Mouse (Mus musculus) left cerebral cortex, postnatal 14 days (tissue): ENCODE measurements around the gene Hsd17b12. TPM values are rescaled to one million over a fixed set of nuclear protein-coding genes. Genes with fewer than 3 reads are reported as not detected.

ENCODE experiments used
- DNase-seq, 2 experiments: peaks; one replicate each; pipeline ENCODE4 v3.0.0; 2021 to 2022; ENCODE audit warnings: low spot score in 2 of 2, mixed read lengths in 1 of 2
- intact Hi-C: fragments of 180-260 bp; cut with DNase I; formaldehyde crosslinking; loops from one replicate; pipeline ENCODE4 v1.15.1; 2025
- long read RNA-seq, 2 experiments: library from polyadenylated mRNA; stranded (forward); transcript quantifications; one replicate each; pipeline ENCODE4 v2.0.0; 2021
- total RNA-seq, 2 experiments: library from RNA; stranded (reverse); gene quantifications; 2 replicates each; pipeline ENCODE4 v1.2.3; 2021

Gene Hsd17b12
- total RNA-seq = 10 to 100 TPM; 73.0 to 79.2 TPM
- long read RNA-seq, experiment 1, transcript Hsd17b12-201 (11 exons, 1,902 nt) = major isoform, 60 of 67 reads
- long read RNA-seq, experiment 1, partial matches to known transcripts = 2 of 67 reads
- long read RNA-seq, experiment 1, other reads (novel, unspliced or antisense) = 5 of 67 reads
- long read RNA-seq, experiment 2, transcript Hsd17b12-201 (11 exons, 1,902 nt) = major isoform, 34 of 46 reads
- long read RNA-seq, experiment 2, partial matches to known transcripts = 6 of 46 reads
- long read RNA-seq, experiment 2, other reads (novel, unspliced or antisense) = 6 of 46 reads

DNA sequence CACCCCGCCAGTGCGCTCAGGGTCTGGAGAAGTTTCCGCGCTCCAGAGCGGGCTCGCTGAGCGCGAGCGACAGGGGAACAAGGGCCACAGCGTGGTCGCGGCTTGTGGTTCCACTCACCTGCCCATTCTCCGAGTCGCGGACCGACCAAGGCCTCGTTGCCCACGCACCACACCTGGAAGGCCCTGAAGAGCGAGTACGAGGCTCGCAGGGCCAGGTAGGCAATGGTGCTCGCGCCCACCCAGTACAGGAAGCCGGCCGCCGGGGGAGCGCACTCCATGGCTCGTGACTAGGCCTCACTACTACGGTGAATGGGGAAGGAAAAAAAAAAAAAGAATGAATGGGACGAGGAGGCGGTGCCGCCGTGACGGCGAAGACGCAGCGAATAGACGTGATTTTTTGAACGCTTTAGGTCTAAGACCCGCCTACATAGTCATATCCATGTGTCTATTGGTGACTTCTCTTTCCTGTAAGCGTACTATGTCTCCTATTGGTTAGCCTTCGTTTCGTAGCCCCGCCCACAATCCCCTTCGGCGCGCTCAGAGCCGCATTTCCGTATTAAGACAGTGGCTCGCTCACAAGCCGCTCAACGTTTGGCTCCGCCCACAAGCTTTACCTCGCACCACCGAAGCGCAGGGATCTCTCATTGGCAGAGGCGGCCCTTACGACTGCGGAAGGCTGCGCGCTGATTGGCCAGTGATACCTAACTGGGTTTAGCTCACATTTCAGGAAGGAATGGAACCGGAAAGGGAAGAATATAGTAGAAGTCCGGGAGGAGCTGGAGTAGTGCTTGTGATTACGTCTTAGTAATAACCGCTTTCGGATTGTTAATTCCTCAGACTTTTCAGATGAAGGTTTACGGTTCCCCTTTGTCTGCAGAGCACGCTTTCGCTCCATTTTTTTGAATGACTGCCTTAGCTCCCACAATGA is at the start of gene Hsd17b12:
Gene Hsd17b12 (minus strand): TSS at position 373 of the 928 bp plus-strand sequence.
- intact Hi-C loops = no loop called here

DNA sequence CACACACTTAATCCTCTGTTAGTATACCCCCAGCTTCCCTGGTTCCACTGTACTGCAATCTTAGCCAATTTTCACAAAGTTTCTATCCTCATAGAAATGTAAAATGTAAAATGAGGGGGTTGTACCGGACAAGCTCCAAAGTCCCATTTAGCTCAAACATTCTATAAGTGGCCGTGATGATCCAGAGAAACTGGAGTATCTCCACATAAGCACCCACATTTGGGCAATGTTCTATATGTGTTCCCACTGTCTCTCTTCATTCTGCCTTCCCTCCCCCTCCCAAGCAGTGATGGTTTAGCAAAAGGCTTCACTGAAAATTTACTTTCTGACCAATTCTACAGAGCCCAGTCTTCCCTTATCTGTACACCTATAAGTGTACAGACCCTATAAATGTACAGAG is 27.1 kb upstream of the Hsd17b12 start:
- intact Hi-C loops = loop anchor here (5.0 kb wide), 1 partner anchor 47 kb away; no protein-coding TSS in a partner anchor
- peak; percentile 19 to 60 for DNase-seq

More for the DNA sequence above, at the start of gene Hsd17b12:
- DNase-seq = peak; percentile 100

DNA sequence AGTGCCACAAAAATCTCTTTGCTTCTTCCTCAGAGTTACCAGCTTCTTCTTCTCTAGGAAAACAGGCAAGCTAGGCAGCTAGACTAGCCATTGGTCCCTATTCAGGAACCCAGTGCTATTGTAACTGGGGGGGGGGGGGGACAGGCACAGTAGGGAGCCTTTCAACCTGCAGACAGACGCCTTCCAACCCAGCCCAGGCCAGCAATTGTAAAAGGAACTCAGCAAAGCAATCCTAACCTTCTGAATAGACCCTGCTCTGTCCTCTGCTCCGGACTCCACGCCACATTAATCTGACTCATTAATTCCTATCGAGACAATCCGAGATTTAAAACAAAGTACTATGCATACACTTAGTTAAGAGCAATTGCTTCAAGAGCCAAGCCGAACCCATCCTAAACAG is 26.4 kb upstream of the Hsd17b12 start:
- intact Hi-C loops = no loop called here
- no peak for DNase-seq

- intact Hi-C loops = loop anchor here (5.0 kb wide), 1 partner anchor 63 kb away; no protein-coding TSS in a partner anchor
- DNase-seq = no peak
Observed at GRCm38 (mm10) chr2:94179030-94179407, 21.3 kb upstream of the Hsd17b12 start.

GRCm38 (mm10) chr2:94178321-94179029 is 20.7 kb upstream of the Hsd17b12 start:
- intact Hi-C loops = loop anchor here (5.0 kb wide), 1 partner anchor 64 kb away; no protein-coding TSS in a partner anchor
- DNase-seq = peak; percentile 85 to 93

- intact Hi-C loops = loop anchor here (5.0 kb wide), 1 partner anchor 65 kb away; no protein-coding TSS in a partner anchor
- no peak for DNase-seq
Observed at GRCm38 (mm10) chr2:94177294-94177693, 19.5 kb upstream of the Hsd17b12 start.

GRCm38 (mm10) chr2:94176381-94176780 is 18.6 kb upstream of the Hsd17b12 start:
- DNase-seq = no peak
- intact Hi-C loops = loop anchor here (5.0 kb wide), 1 partner anchor 66 kb away; no protein-coding TSS in a partner anchor

- intact Hi-C loops = no loop called here
- DNase-seq = no peak
Observed at GRCm38 (mm10) chr2:94173549-94173948, 15.8 kb upstream of the Hsd17b12 start.

- intact Hi-C loops = no loop called here
- DNase-seq = no peak
Observed at GRCm38 (mm10) chr2:94163207-94163606, 5.4 kb upstream of the Hsd17b12 start.

- intact Hi-C loops = no loop called here
- DNase-seq = no peak
Observed at GRCm38 (mm10) chr2:94162141-94162540, 4.4 kb upstream of the Hsd17b12 start.

GRCm38 (mm10) chr2:94158520-94158884 is 738 bp upstream of the Hsd17b12 start:
- DNase-seq = no peak
- intact Hi-C loops = no loop called here

- intact Hi-C loops = no loop called here
Observed at GRCm38 (mm10) chr2:94157051-94157450, 713 bp downstream of the Hsd17b12 start.

GRCm38 (mm10) chr2:94145146-94145542 is 12.6 kb downstream of the Hsd17b12 start:
- intact Hi-C loops = no loop called here
- no peak for DNase-seq

More at GRCm38 (mm10) chr2:94157051-94157450, 713 bp downstream of the Hsd17b12 start:
- no peak for DNase-seq

DNA sequence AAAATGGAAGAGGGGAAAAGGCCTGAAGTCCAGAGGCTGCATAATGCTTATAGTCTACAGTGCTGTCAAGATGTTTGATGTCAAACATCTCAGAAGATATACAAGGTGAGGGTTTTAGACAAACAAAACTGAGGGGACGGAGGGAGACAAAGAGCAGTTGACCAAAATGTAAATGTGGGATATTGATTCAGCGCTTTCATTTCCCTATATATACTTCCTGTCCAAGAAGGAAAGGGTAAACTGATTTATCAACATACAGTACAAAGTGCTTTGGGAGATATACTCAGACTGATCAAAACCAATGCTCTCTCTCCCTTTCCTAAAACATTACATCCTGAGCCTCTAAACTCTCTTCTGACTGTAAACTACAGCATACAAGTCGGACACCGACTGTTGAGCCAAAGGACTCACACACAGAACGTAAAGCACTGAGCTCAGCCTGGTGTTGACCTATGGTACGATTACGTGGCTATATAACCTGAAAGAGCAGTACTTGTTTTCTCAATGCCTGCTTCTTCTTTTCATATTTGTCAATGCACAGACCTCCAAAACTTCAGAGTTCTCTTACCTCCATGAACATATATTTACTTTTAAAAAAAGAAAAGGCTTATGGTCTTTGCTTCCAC is 13.1 kb downstream of the Hsd17b12 start:
- DNase-seq = no peak
- intact Hi-C loops = no loop called here

GRCm38 (mm10) chr2:94141293-94141692 is 16.5 kb downstream of the Hsd17b12 start:
- DNase-seq = no peak
- intact Hi-C loops = no loop called here

GRCm38 (mm10) chr2:94138469-94139390 is 19.0 kb downstream of the Hsd17b12 start:
- intact Hi-C loops = loop anchor here (5.0 kb wide), 1 partner anchor 104 kb away; no protein-coding TSS in a partner anchor
- peak in 1 of 2 experiments; percentile 54 for DNase-seq

GRCm38 (mm10) chr2:94136837-94137236 is 20.9 kb downstream of the Hsd17b12 start:
- intact Hi-C loops = loop anchor here (5.0 kb wide), 1 partner anchor 105 kb away; no protein-coding TSS in a partner anchor
- DNase-seq = no peak

- intact Hi-C loops = no loop called here
- no peak for DNase-seq
Observed at GRCm38 (mm10) chr2:94128496-94128895, 29.3 kb downstream of the Hsd17b12 start.
